In the genomic region with DNA sequence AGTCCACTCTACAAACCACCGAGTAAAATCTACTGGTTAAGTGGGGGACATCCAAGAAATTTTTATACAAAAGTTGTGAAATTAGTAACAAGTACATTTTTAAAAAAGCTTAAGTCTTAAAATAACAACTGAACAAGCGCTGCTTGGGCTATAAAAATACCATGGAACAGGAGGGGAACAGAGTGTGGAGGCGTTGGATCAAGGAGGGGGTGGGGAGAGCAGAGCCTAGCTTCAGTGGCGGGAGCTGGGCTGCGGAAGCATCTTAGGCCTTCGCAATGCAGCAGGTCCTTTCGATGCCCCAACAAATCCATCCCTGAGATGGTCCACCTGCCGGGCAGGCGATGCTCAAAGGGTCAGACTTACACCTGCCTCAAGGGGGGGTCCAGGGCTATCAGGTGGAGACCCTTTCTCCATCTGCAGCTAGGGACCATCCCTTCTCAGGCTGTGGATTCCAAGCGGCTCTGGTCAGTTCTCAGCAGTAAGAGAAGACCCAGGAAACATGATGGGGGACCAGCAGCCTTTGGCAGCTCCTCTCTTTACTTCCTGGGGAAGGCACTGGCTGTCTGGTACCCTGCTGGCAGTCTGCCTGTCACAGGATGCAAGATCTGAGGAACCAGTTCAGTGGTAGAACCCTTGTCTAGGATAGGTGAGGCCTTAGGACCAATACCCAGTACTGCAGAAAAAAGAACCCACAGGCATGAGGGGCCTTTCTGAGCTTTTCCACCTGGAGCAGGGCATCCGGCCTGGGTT, we compare ENCODE assay signal across 13 mouse cellular contexts.
A peak's percentile ranks its signal among the peaks of the same experiment; 100 is the strongest.
DNase-seq lines count a peak whose midpoint lies in the region; ATAC-seq and TF ChIP-seq lines count a peak whose summit lies in the region.
"Had no signal": no experiment of that assay in that cellular context is flagged by ENCODE, and none has a peak within 500 bp of the region (broad histone marks: within the 10 kb centered on the region; RNA-seq: fewer than 3 reads in every experiment).

No protein-coding gene starts in this region.

- TF ChIP-seq POLR2A in cerebellum, adult 2 months (IDR thresholded peaks at IDR 0.05; ENCODE audit: borderline replicate concordance, insufficient read depth, low read length), result no peak

- H3K4me2 ChIP-seq in hindbrain, embryonic 16.5 days (ENCODE audit: low read length), result no peak overlapping the region
- H3K4me2 ChIP-seq in hindbrain, embryonic 14.5 days (replicated peaks), result no peak overlapping the region
- H3K4me2 ChIP-seq: embryonic facial prominence, embryonic 12.5 days; limb, embryonic 12.5 days; midbrain, embryonic 13.5 days had no signal

- no peak overlapping the region for H3K9ac ChIP-seq in hindbrain, embryonic 16.5 days (ENCODE audit: low read depth, low read length)
- H3K9ac ChIP-seq in hindbrain, embryonic 14.5 days, result no peak overlapping the region
- H3K9ac ChIP-seq: embryonic facial prominence, embryonic 12.5 days; limb, embryonic 12.5 days; midbrain, embryonic 13.5 days had no signal

- ATAC-seq in hindbrain, embryonic 16.5 days, result 0 out of 2 replicates have a peak, but pooled peaks have one; percentile 10
- ATAC-seq in hindbrain, embryonic 14.5 days (ENCODE audit: low FRiP score), result no peak
- no peak for ATAC-seq in erythroblast, adult 5-6 weeks (replicated peaks; ENCODE audit: low FRiP score, poor library complexity, severe bottlenecking)
- ATAC-seq: midbrain, embryonic 13.5 days had no signal

- H3K4me3 ChIP-seq in gastrocnemius, adult 2 months, result no peak overlapping the region
- no peak overlapping the region for H3K4me3 ChIP-seq in hindbrain, embryonic 16.5 days (ENCODE audit: low read length)
- H3K4me3 ChIP-seq in hindbrain, embryonic 14.5 days (replicated peaks; ENCODE audit: low read length), result no peak overlapping the region
- H3K4me3 ChIP-seq in cerebellum, adult 2 months (replicated peaks; ENCODE audit: insufficient read depth, low read depth, low read length), result no peak overlapping the region
- H3K4me3 ChIP-seq: embryonic facial prominence, embryonic 12.5 days; forebrain, embryonic 10.5 days; limb, embryonic 12.5 days; midbrain, embryonic 13.5 days had no signal

- no peaks in the 10 kb centered on the region; the same call in 1 of the 2 replicates for H3K4me1 ChIP-seq in hindbrain, embryonic 16.5 days (ENCODE audit: control insufficient read depth, insufficient read depth, low read depth, low read length)
- no peaks in the 10 kb centered on the region for H3K4me1 ChIP-seq in hindbrain, embryonic 14.5 days (replicated peaks; ENCODE audit: control insufficient read depth, insufficient read depth, low read length)
- H3K4me1 ChIP-seq in cerebellum, adult 2 months (ENCODE audit: control insufficient read depth, insufficient read depth, low read length), result peaks cover 35% of the 10 kb centered on the region
- H3K4me1 ChIP-seq: embryonic facial prominence, embryonic 12.5 days had no signal

- H3K27ac ChIP-seq in gastrocnemius, adult 2 months, result peak overlapping the region; percentile 59
- H3K27ac ChIP-seq in hindbrain, embryonic 16.5 days (ENCODE audit: low read depth, low read length), result no peak overlapping the region
- no peak overlapping the region for H3K27ac ChIP-seq in hindbrain, embryonic 14.5 days
- peak overlapping the region; percentile 16 for H3K27ac ChIP-seq in cerebellum, adult 2 months (ENCODE audit: insufficient read depth, low read length)
- H3K27ac ChIP-seq: embryonic facial prominence, embryonic 12.5 days; forebrain, embryonic 10.5 days; limb, embryonic 12.5 days; midbrain, embryonic 13.5 days had no signal

- H3K27me3 ChIP-seq in hindbrain, embryonic 16.5 days (replicated peaks; ENCODE audit: control insufficient read depth, insufficient read depth, low read length), result no peaks in the 10 kb centered on the region
- no peaks in the 10 kb centered on the region for H3K27me3 ChIP-seq in hindbrain, embryonic 14.5 days (ENCODE audit: control insufficient read depth, insufficient read depth, low read length)
- no peaks in the 10 kb centered on the region for H3K27me3 ChIP-seq in cerebellum, adult 2 months (ENCODE audit: control insufficient read depth, insufficient read depth, low read length)
- H3K27me3 ChIP-seq: embryonic facial prominence, embryonic 12.5 days; limb, embryonic 12.5 days; midbrain, embryonic 13.5 days had no signal

- H3K36me3 ChIP-seq in hindbrain, embryonic 16.5 days (ENCODE audit: control insufficient read depth, insufficient read depth, low read length), result no peaks in the 10 kb centered on the region
- no peaks in the 10 kb centered on the region for H3K36me3 ChIP-seq in hindbrain, embryonic 14.5 days (replicated peaks; ENCODE audit: control insufficient read depth, insufficient read depth)
- H3K36me3 ChIP-seq: embryonic facial prominence, embryonic 12.5 days; forebrain, embryonic 10.5 days; G1E; limb, embryonic 12.5 days; midbrain, embryonic 13.5 days had no signal

- no peak for TF ChIP-seq CTCF in gastrocnemius, adult 2 months (IDR thresholded peaks at IDR 0.05)
- TF ChIP-seq CTCF in cerebellum, adult 2 months (IDR thresholded peaks at IDR 0.05; ENCODE audit: borderline replicate concordance, insufficient read depth, low read depth, low read length), result no peak

- DNase-seq in gastrocnemius, adult 2 months, result no peak
- DNase-seq in gastrocnemius, postnatal 14 days, result no peak
- DNase-seq in hindbrain, embryonic 14.5 days (ENCODE audit: low spot score), result no peak
- DNase-seq in cerebellum, adult 2 months, result peak; percentile 71 to 75
- peak; percentile 70 to 76 for DNase-seq in cerebellum, postnatal 25 days
- no peak for DNase-seq in kidney, postnatal 36 days

- H3K9me3 ChIP-seq in hindbrain, embryonic 16.5 days (ENCODE audit: control insufficient read depth, low read length), result no peaks in the 10 kb centered on the region
- no peaks in the 10 kb centered on the region for H3K9me3 ChIP-seq in hindbrain, embryonic 14.5 days (ENCODE audit: control insufficient read depth, low read length)
- H3K9me3 ChIP-seq: embryonic facial prominence, embryonic 12.5 days; forebrain, embryonic 10.5 days; G1E; limb, embryonic 12.5 days; midbrain, embryonic 13.5 days had no signal

- WGBS in hindbrain, embryonic 16.5 days, result 80% methylated on average over 11 of the region's 11 CpGs
- 84% methylated on average over 11 of the region's 11 CpGs for WGBS in hindbrain, embryonic 14.5 days
- WGBS in cerebellum, adult 2 months, result 22% methylated on average over 11 of the region's 11 CpGs

- intact Hi-C loops in gastrocnemius, adult 2 months (cut with DNase I), result loop anchor here (1.0 to 5.0 kb wide), 4 partner anchors 163 to 480 kb away; no protein-coding TSS in a partner anchor
- intact Hi-C loops in gastrocnemius, postnatal 14 days (cut with DNase I; ENCODE audit: low total_unique reads), result loop anchor here (5.0 kb wide), 1 partner anchor 165 kb away; no protein-coding TSS in a partner anchor

Comparison
In these comparisons a context has a peak if more than half of its experiments do, and no peak if none do; other contexts are left out.
1. DNase-seq: peak in cerebellum, adult 2 months (2 of 2) and cerebellum, postnatal 25 days (2 of 2); none in gastrocnemius, adult 2 months (single experiment), gastrocnemius, postnatal 14 days (single experiment), hindbrain, embryonic 14.5 days (single experiment) and kidney, postnatal 36 days (0 of 2).
2. H3K27ac ChIP-seq: peak in gastrocnemius, adult 2 months (single experiment) and cerebellum, adult 2 months (single experiment); none in hindbrain, embryonic 16.5 days (single experiment) and hindbrain, embryonic 14.5 days (single experiment).